ENCODE assay signal across 12 mouse cellular contexts in the genomic region with DNA sequence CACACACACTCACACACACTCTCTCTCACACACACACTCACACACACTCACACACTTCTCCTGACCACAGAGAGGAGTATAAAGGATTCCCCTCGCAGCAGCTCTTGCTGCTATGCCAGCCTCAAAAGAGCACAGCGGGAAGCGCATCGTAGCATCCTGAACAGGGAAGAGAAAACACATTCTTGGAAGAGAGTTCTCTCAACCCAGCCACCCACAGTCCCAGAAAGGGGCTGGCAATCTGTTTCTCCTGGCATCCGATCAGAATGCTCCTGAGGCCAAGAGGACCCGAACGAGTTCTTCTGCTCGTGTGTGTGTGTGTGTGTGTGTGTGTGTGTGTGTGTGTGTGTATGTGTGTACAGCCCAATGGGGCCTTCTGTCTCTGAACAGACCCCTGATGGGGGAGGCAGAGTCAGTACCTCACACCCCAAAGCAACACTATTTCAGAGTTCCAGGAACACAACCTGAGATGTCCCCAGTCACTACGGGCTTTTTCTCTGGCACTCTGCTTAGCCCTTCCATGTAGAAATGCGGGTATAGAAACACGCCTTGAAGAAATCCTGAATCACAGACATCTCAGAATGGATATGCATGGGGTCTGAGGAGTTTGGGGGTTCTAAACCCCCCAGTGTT.
DNase-seq lines count a peak whose midpoint lies in the region; ATAC-seq and TF ChIP-seq lines count a peak whose summit lies in the region.
"Had no signal": no experiment of that assay in that cellular context is flagged by ENCODE, and none has a peak within 500 bp of the region (broad histone marks: within the 10 kb centered on the region; RNA-seq: fewer than 3 reads in every experiment).

No protein-coding gene starts in this region.

- peak; percentile 76 for DNase-seq in hindbrain, postnatal 0 days (ENCODE audit: low spot score)
- DNase-seq in hindbrain, embryonic 11.5 days (ENCODE audit: low spot score) = no peak
- DNase-seq in frontal cortex, postnatal 10 days (ENCODE audit: low spot score in 2 of 2) = peak; percentile 44 to 63
- DNase-seq in left cerebral cortex, adult 18-20 months (ENCODE audit: low spot score in 2 of 2) = peak; percentile 65 to 71
- peak; percentile 59 for DNase-seq in right cerebral cortex, postnatal 4 days
- DNase-seq in adrenal gland, adult 8-10 months = no peak
- no peak for DNase-seq in urinary bladder, adult 18-20 months (ENCODE audit: low spot score in 2 of 2)
- DNase-seq in adrenal gland, adult 2 months = no peak

- no peaks in the 10 kb centered on the region for H3K4me1 ChIP-seq in hindbrain, postnatal 0 days (ENCODE audit: insufficient read depth, low read length)
- H3K4me1 ChIP-seq in hindbrain, embryonic 11.5 days (replicated peaks; ENCODE audit: control insufficient read depth, insufficient read depth, low read length) = no peaks in the 10 kb centered on the region
- H3K4me1 ChIP-seq: hindbrain, embryonic 15.5 days; liver, embryonic 15.5 days; neural tube, embryonic 15.5 days had no signal

- H3K4me2 ChIP-seq in hindbrain, postnatal 0 days (ENCODE audit: low read depth, low read length) = no peak overlapping the region
- H3K4me2 ChIP-seq in hindbrain, embryonic 11.5 days (replicated peaks; ENCODE audit: low read depth, low read length) = no peak overlapping the region
- H3K4me2 ChIP-seq: hindbrain, embryonic 15.5 days; liver, embryonic 15.5 days; neural tube, embryonic 15.5 days had no signal

- WGBS in hindbrain, postnatal 0 days = 43% methylated on average over 11 of the region's 11 CpGs
- 70% methylated on average over 11 of the region's 11 CpGs for WGBS in hindbrain, embryonic 11.5 days

- H3K27me3 ChIP-seq in hindbrain, postnatal 0 days (ENCODE audit: insufficient read depth, low read length) = no peaks in the 10 kb centered on the region
- no peaks in the 10 kb centered on the region for H3K27me3 ChIP-seq in hindbrain, embryonic 11.5 days (ENCODE audit: control insufficient read depth, insufficient read depth, low read length)
- H3K27me3 ChIP-seq: hindbrain, embryonic 15.5 days; liver, embryonic 15.5 days; neural tube, embryonic 15.5 days had no signal

- H3K36me3 ChIP-seq in hindbrain, postnatal 0 days (ENCODE audit: insufficient read depth, low read length) = no peaks in the 10 kb centered on the region
- no peaks in the 10 kb centered on the region for H3K36me3 ChIP-seq in hindbrain, embryonic 11.5 days (ENCODE audit: control insufficient read depth, insufficient read depth, low read length)
- H3K36me3 ChIP-seq: hindbrain, embryonic 15.5 days; liver, embryonic 15.5 days; neural tube, embryonic 15.5 days had no signal

- H3K9ac ChIP-seq in hindbrain, postnatal 0 days (replicated peaks; ENCODE audit: low read length) = no peak overlapping the region
- H3K9ac ChIP-seq in hindbrain, embryonic 11.5 days (ENCODE audit: low read depth, low read length) = no peak overlapping the region
- H3K9ac ChIP-seq: hindbrain, embryonic 15.5 days; liver, embryonic 15.5 days; neural tube, embryonic 15.5 days had no signal

- H3K9me3 ChIP-seq in hindbrain, postnatal 0 days (ENCODE audit: low read length) = no peaks in the 10 kb centered on the region
- H3K9me3 ChIP-seq in hindbrain, embryonic 11.5 days (ENCODE audit: control insufficient read depth, low read length) = no peaks in the 10 kb centered on the region; the same call in 1 of the 2 replicates
- H3K9me3 ChIP-seq: hindbrain, embryonic 15.5 days; liver, embryonic 15.5 days; neural tube, embryonic 15.5 days had no signal

- no peak for TF ChIP-seq CTCF in hindbrain, postnatal 0 days (IDR thresholded peaks at IDR 0.05; ENCODE audit: low read depth)

- H3K4me3 ChIP-seq in hindbrain, postnatal 0 days (ENCODE audit: low read length) = no peak overlapping the region
- no peak overlapping the region for H3K4me3 ChIP-seq in hindbrain, embryonic 11.5 days (ENCODE audit: low read depth, low read length)
- H3K4me3 ChIP-seq: hindbrain, embryonic 15.5 days; liver, embryonic 15.5 days; neural tube, embryonic 15.5 days had no signal

- H3K27ac ChIP-seq in hindbrain, postnatal 0 days = no peak overlapping the region
- no peak overlapping the region for H3K27ac ChIP-seq in hindbrain, embryonic 11.5 days (ENCODE audit: low read depth, low read length)
- H3K27ac ChIP-seq: hindbrain, embryonic 15.5 days; kidney, postnatal 0 days; liver, embryonic 15.5 days; neural tube, embryonic 15.5 days had no signal

- peak; percentile 67; the same call in 1 of the 2 replicates for ATAC-seq in hindbrain, postnatal 0 days
- no peak for ATAC-seq in hindbrain, embryonic 11.5 days (ENCODE audit: low FRiP score)

Comparison
In these comparisons a context has a peak if more than half of its experiments do, and no peak if none do; other contexts are left out.
1. DNase-seq: peak in hindbrain, postnatal 0 days (single experiment), frontal cortex, postnatal 10 days (2 of 2), left cerebral cortex, adult 18-20 months (2 of 2) and right cerebral cortex, postnatal 4 days (single experiment); none in hindbrain, embryonic 11.5 days (single experiment), adrenal gland, adult 8-10 months (single experiment), urinary bladder, adult 18-20 months (0 of 2) and adrenal gland, adult 2 months (single experiment).